ENCODE assay signal across 7 mouse cellular contexts in the genomic region with DNA sequence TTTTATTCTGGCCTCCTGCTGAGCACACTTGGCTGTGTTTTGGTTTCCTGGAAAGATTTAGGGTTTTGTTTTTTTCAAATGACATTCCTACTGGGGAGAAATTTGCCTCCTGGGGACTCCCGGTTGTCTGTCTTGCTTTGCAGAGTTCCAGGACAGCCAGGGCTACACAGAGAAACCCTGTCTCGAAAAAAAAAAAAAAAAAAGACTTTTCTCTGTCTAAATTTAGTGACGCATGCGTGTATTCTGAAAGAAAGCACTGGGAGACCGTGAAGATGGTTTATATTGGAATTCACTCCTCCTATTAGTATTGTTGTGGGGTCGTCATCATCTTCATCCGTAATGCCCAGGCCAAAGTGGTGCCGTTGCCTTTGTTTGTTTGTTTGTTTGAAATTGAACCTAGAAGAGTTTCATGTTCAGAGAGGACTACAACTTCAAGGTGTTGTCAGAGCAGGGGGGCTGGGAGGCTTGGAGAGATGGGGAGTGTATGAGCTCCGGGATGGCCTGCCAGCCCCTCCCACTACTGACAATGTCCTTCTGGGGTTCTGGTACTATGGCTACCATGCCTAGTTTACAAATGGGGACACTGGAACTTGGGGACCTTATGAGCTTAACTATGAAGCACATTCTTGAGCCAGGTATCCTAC. TPM values are rescaled to one million over a fixed set of nuclear protein-coding genes. Genes with fewer than 3 reads are reported as not detected.
DNase-seq lines count a peak whose midpoint lies in the region; ATAC-seq lines count a peak whose summit lies in the region.

No protein-coding gene starts in this region.

- no peaks in the 10 kb centered on the region for H3K36me3 ChIP-seq in hindbrain, embryonic 11.5 days (ENCODE audit: control insufficient read depth, insufficient read depth, low read length)

- H3K27me3 ChIP-seq in hindbrain, embryonic 11.5 days (ENCODE audit: control insufficient read depth, insufficient read depth, low read length): no peaks in the 10 kb centered on the region

- peak; percentile 23; the same call in 1 of the 2 replicates for ATAC-seq in hindbrain, embryonic 11.5 days (ENCODE audit: low FRiP score)
- no peak for ATAC-seq in megakaryocyte, adult 5-6 weeks (ENCODE audit: poor library complexity, severe bottlenecking)
- no peak for ATAC-seq in activated CD4-positive, CD25-positive, alpha-beta regulatory T cell, adult 4 months
- ATAC-seq in inflammation-experienced regulatory T-cells, adult 6 months: no peak

- H3K27ac ChIP-seq in hindbrain, embryonic 11.5 days (ENCODE audit: low read depth, low read length): no peak overlapping the region

- H3K4me2 ChIP-seq in hindbrain, embryonic 11.5 days (replicated peaks; ENCODE audit: low read depth, low read length): peak overlapping the region; percentile 37

- H3K4me3 ChIP-seq in hindbrain, embryonic 11.5 days (ENCODE audit: low read depth, low read length): peak overlapping the region; percentile 9; the same call in 1 of the 2 replicates

- 8% methylated on average over 9 of the region's 9 CpGs for WGBS in hindbrain, embryonic 11.5 days

- peak; percentile 62 for DNase-seq in adipocyte (ENCODE audit: low spot score)
- DNase-seq in embryo, embryonic 10.5 days (ENCODE audit: low spot score): peak; percentile 32
- DNase-seq in hindbrain, embryonic 11.5 days (ENCODE audit: low spot score): no peak
- peak; percentile 21 for DNase-seq in mesoderm, embryonic 11.5 days (ENCODE audit: low read depth, low spot score)

- no peaks in the 10 kb centered on the region for H3K9me3 ChIP-seq in hindbrain, embryonic 11.5 days (ENCODE audit: control insufficient read depth, low read length)

- peak overlapping the region; percentile 21; the same call in 1 of the 2 replicates for H3K9ac ChIP-seq in hindbrain, embryonic 11.5 days (ENCODE audit: low read depth, low read length)

- H3K4me1 ChIP-seq in hindbrain, embryonic 11.5 days (replicated peaks; ENCODE audit: control insufficient read depth, insufficient read depth, low read length): peaks cover 2% of the 10 kb centered on the region

RNA-seq across cellular contexts. Expression of gene Adamts12, which starts 1.1 kb away (rescaled TPM):
- polyA plus RNA-seq in hindbrain, embryonic 11.5 days (2014; fragmentation: Nextera tagmentation; extraction: Ambion mirVana): 2.7 and 2.9 TPM in 2 replicates
- total RNA-seq in megakaryocyte, adult 5-6 weeks (2015): 0.02 TPM in 1 of 2 replicates, not detected in the other
- not detected in 2 replicates for total RNA-seq in megakaryocyte, adult 5-6 weeks (2017)
- polyA plus RNA-seq in activated CD4-positive, CD25-positive, alpha-beta regulatory T cell, adult 4 months (2017; shearing (Covaris generic)): under 1 TPM in 1 of 2 experiments, not detected in 1; 0.08 TPM
- not detected for polyA plus RNA-seq in inflammation-experienced regulatory T-cells, adult 6 months (2017; shearing (Covaris generic))

RNA-seq across cellular contexts. Expression of gene Rxfp3, which starts 27.9 kb away (rescaled TPM):
- polyA plus RNA-seq in hindbrain, embryonic 11.5 days (2014; fragmentation: Nextera tagmentation; extraction: Ambion mirVana): 0.71 and 1.6 TPM in 2 replicates
- total RNA-seq in megakaryocyte, adult 5-6 weeks (2015): not detected in 2 replicates
- total RNA-seq in megakaryocyte, adult 5-6 weeks (2017): not detected in 2 replicates
- not detected for polyA plus RNA-seq in activated CD4-positive, CD25-positive, alpha-beta regulatory T cell, adult 4 months (2017; shearing (Covaris generic))
- polyA plus RNA-seq in inflammation-experienced regulatory T-cells, adult 6 months (2017; shearing (Covaris generic)): under 1 TPM in 1 of 3 experiments, not detected in 2; 0.11 TPM
